Mouse (Mus musculus) embryo, embryonic 10.5 days (tissue): ENCODE data around the gene Cadm2.
A peak's percentile ranks its signal among the peaks of the same experiment; 100 is the strongest.

Experiments
- DNase-seq: peaks from one replicate; pipeline ENCODE4 v3.0.0-alpha.2; 2015; ENCODE audit warnings: low spot score

Gene Cadm2

DNA sequence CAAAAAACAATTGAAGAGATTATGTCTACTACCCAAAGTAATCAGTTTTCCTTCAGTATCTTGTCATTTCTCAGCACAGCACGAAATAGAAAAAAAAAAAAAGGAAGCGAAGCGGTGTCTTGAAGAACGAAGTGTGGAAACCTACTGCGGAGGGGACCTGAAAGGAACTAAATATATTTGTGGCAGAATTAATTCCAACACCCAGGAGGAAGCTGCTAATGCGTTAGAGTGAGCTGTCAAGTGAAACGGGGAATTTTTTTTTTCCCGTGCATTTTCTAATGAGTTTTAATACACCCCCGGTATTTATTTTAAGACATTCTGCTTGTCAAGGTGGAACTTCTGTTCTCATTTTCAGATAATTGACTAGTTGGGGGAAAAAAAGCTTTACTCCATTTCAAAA lies 111.6 kb downstream of the Cadm2 start:
- no peak for DNase-seq

DNA sequence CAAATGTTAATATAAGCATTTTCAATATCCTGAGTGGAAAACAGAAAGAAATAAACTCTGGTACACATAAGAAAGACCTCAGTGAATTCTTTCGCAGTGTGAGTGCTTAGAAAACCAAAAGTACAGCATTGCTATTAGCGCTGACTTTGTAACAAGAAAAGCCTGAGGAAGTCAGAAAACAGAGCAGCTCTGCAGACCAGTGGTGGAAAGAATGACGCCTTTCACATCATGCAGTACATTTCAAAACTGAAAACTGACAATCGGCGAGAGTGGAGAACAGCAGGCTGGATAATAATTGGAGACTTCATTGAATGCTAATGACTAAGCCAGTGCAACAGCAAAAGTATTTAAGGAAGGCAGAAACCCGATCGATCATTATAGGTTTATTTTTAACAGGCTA lies 138.2 kb downstream of the Cadm2 start:
- DNase-seq = no peak

DNA sequence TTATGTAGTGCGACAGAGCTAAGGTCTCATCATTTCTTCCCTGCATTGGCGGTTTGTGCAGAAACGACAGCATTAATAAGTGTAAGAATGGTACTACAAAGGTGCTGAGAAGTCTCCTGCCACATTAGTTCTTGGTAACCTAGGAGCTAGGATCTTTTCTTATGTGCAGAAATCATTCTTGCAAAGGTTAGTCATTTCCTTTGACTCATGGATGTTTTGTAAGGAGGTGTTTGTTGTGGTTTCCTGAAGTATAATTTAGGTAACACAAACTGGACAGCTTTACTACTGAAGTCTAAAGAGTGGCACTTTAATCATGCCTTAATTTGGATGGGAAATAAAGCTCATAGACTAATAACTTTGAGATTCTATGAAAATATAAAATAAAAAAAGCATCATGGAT lies 153.7 kb downstream of the Cadm2 start:
- DNase-seq = no peak

DNA sequence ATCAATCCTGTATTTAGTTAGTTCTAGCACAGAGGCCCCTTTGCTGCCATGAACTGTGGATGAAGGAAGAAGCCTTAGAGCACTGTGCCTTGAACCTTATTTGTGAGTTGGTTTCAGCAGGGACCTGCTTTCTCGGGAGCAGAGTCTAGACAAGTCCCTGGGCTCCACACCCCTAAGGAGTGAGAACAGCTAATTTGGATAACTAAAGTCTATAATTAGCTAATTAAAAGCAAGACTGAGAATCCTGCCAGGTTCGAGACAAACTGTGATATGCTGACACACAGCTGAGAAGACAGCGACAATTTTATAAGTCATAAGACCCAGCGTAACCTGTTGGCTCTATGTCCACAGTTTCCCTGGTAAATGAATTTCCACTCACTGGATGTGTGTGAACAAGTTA lies 184.4 kb downstream of the Cadm2 start:
- DNase-seq = no peak

- DNase-seq = no peak
Observed at GRCm38 (mm10) chr16:67425371-67425770, 195.3 kb downstream of the Cadm2 start.

DNA sequence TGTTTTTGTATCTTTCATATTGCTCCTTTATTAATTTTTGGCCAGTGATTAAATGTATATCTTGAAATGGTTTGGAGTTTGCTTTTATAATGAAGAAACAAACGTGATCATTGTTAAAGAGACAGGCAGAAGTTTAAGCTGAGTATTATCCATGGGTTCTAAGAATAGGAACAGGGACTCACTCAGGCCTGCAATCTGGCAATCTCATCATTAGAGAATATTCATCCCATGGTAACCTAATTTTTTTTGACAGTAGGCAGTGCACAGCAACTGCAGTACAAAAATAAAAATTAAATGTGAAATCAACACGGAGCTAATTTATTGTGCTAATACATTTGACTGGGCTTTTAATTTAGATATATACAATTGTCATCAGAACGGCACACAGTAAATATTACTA lies 209.8 kb downstream of the Cadm2 start:
- DNase-seq = no peak

- DNase-seq = no peak
Observed at GRCm38 (mm10) chr16:67410482-67410881, 210.2 kb downstream of the Cadm2 start.

- no peak for DNase-seq
Observed at GRCm38 (mm10) chr16:67367745-67368144, 253.0 kb downstream of the Cadm2 start.

DNA sequence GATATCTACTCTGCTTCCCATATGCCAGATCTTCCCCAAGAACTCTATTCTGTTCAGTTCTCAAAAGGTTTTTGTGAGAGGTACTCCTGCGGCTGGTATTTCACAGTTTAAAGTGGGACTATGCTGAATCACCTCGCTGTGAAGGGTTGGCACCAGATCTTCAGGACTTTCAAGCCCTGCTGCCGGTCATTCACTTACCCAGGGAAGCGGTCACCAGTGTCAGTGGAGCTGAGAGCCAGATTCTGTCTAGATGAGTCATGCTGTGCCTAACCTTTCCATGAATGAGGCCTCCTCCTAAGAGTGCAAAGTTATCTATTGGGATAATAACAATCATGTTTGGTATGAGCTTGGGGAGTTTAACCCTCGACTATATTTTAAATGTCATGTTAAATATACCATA lies 272.7 kb downstream of the Cadm2 start:
- no peak for DNase-seq

- DNase-seq = no peak
Observed at GRCm38 (mm10) chr16:67347561-67347960, 273.1 kb downstream of the Cadm2 start.

DNA sequence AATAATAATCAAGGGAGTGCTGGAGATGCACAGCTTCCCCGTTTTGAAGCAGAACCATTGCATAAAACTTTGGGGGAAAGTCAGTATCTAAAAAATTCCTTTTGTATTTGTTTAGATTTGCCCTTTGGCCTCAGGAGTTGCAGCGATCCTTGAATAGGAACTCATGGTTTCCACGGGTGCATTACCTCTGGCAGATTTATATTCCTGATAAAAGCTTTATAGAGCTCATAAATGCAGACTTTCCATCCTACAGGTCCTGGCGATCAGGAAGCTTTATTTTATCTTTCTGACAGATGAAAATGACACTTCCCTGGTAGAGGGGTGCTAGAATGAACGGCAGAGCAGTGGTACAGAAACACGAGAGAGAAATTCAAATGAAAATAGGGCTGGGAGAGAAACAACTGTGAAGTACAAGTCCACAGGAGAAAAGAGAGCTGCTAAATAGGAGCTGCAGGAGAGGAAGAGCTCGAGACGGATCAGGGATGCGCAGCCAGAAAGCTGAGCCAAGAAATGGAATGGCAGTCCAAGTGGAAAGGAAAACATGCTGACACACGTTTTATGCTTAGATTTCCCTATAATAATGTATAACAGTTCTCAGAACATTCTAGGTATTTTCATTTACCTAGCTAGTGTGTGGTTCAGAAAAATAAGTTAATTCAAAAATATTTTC lies 274.0 kb downstream of the Cadm2 start:
- DNase-seq = peak; percentile 17

DNA sequence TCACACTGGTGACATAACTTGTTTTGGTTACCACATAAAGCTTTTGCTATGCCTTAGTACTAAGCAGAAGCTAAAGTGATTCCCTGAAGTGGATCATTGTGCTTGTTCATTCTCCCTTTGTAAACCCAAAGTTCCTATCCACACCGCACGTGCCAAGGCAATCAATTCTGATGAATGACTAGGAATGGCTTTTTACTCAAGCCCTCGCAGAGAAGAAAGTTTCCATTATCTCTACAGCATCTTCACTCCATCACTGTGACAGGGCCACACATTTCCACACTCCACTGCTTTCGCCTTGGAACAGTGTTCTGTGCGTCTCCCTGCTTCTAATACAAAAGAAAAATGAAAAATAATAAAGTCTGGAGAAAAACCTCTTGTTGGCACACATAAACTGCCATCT lies 276.5 kb downstream of the Cadm2 start:
- peak; percentile 55 for DNase-seq

GRCm38 (mm10) chr16:67311033-67311432 lies 309.7 kb downstream of the Cadm2 start:
- no peak for DNase-seq

DNA sequence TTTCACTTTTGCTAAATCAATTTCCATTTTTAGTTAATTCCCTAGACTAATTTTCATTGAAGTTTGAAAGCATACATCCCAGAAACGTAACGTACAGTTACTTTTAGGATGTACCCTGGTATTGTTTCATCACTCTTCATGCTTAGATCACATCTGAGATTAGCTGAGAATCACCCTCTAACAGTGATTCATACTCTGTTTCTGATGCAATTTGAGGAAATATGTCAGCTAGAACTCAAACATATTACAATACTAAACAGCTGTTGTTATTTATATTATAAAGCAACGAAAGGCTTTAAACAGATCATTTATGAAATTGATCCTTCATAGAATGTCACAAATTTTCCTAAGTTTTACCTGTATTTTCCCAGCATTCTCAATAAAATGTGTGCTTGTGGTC lies 336.0 kb downstream of the Cadm2 start:
- DNase-seq = no peak

- no peak for DNase-seq
Observed at GRCm38 (mm10) chr16:67243598-67243997, 377.1 kb downstream of the Cadm2 start.

DNA sequence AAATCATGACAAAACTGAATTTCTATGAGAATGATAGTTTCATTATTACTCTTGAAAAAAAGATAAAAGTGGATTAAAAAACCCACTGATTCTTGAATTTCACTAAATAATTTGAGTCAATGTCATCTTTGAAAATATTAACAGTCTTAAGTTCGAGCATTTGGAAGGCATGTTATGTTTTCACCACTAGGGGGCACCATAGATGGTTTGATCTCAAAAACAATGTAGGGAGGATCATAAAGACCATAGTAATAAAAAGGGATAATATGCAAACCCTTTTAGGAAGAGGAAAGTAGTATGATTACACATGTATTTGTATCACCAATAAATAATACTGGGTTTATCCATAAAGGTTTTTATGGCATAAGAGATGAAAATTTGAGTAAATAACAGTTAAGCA lies 385.8 kb downstream of the Cadm2 start:
- DNase-seq = peak; percentile 62

- no peak for DNase-seq
Observed at GRCm38 (mm10) chr16:67226696-67227095, 394.0 kb downstream of the Cadm2 start.

DNA sequence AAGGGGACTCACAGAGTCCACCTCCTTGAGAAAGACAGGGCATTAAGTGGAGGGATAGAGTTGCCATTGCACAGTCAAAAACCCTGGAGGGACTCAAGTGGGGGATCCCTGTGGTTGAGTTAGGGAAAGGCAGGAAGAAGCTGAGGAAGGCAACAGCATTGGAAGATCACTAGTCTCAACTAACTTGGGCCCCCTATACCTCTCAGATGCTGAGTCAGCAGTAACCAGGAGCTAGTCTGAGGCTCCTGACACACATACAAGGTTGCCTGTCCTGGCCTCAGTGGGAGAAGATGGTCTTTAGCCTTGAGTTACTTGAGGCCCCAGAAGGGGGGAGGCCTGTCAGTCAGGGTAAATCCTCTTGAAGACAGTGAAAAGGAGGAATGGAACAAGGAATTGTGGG lies 417.4 kb downstream of the Cadm2 start:
- DNase-seq = no peak

DNA sequence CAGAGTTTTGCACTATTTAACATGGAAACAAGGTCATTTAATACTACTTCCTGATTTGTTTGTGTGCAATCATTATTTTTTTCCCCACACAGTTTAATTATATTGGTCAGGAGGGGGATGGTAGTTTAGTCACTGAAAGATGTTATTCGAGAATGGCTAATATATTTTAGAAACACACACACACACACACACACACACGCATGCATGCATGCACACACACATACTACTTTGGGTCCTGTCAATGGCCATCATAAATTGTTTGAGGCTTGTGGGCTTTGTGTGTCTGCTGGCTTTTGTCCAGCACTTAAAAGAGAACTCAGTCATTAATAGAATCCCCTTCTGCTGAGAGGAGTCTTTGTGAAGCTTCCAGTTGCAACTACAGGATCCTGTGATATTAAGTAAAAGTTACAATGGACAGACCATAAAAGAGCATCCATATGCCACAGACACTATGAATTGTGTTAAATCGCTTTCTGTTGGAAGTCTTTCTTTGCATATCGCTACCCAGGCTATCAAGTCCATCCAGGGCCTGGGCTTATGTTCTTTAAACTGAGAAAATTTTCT lies 427.8 kb downstream of the Cadm2 start:
- DNase-seq = no peak

DNA sequence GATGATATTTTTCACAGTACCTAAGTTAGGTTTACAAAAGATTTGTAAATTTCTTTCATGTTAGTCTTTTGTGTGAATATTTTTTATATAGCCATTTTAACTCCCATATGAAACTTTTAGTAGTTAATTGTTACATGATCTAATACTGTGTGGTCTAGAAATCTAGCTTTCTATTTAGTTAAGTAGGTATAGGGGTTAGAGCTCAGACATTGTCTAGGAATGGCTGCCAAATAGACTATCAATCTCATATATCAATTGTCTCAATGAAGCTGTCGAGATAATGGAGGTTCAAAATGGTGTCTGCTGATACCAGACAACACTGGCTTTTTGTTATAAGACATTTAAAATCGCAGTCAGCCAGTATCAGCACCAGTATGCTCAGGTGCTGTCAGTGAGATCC lies 428.3 kb downstream of the Cadm2 start:
- no peak for DNase-seq

DNA sequence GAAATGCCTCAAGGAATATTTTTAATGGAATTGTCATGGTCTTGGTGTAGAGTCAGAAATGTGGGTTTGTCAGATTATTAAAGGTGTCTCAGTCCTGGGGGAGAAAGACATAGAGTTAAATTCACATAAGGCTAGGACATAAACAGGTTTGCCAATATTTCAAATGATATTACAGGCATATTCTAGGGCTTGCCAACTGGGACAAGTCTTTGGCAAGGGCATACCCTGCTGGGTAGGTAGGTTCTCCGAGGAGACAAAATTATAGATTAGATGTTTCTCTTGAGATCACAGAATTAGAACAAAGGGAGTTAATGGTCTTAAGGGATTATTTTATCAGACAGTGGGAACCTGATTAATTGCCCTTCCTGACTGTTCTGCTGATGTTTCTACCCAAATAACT lies 434.4 kb downstream of the Cadm2 start:
- DNase-seq = no peak

DNA sequence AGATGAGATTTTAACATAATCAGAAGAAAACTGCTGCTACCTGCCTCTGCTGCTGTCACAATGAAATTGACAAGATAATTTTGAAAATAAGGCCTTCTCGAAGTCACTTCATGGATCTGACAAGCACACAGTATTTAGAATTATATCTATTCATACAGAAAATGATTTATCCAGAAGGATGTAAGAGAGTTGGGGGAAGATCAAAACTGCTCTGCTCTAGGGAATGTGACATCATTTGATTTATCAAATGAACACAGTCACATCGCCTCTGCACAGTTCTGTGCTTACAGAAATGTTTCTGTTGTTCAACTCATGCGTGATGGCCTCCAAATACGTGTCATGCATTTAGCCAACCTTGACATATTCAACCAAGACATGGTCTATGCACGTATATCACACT lies 437.8 kb downstream of the Cadm2 start:
- DNase-seq = no peak

GRCm38 (mm10) chr16:67175386-67175785 lies 445.3 kb downstream of the Cadm2 start:
- no peak for DNase-seq

DNA sequence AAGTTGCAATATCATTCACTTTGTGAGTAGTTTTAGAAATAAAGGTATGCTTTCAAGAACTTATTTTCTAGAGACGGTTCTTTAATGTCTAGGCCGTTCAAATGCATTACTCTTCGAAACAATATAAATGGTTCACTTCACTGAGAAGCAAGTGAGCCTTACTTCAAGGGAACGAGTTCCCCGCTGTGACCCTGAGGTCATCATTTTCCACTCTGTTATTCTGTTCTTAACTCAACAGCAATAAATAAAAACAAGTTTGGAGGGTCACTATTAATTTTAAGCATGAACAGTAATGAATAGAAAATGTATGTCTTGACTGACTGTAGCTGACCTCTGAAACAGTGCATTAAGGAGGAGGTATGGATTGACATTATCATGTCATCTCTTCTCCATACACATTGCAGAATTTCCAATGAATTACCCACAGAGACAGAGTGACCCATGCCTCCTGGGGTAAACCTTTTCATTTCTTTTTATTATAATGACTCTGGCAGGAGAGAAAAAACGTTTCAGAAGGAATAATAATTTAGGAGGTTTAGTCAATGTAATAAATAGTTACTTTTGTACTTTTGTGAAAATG lies 458.4 kb downstream of the Cadm2 start:
- DNase-seq = peak; percentile 35
